Mouse (Mus musculus) spleen, adult 2 months (tissue): ENCODE results near the gene Larp4.

Source experiments
- CTCF ChIP-seq: fragments of 200-500 bp; IDR thresholded peaks from 2 replicates; pipeline ENCODE4 v1.5.1; 2011; ENCODE audit warnings: mild to moderate bottlenecking, inconsistent platforms; ENCODE audit not compliant: insufficient read depth, insufficient read length, insufficient replicate concordance; ENCODE audit errors: extremely low read depth
- POLR2A ChIP-seq: fragments of 200-500 bp; IDR thresholded peaks from 2 replicates; pipeline ENCODE4 v1.6.1; 2011; ENCODE audit warnings: low read depth, low read length, inconsistent platforms

GRCm38 (mm10) chr15:99940426-99940825, 29.4 kb upstream of the Larp4 start:
- no peak for TF ChIP-seq CTCF
- TF ChIP-seq POLR2A, result no peak
